Mouse (Mus musculus) neural tube, embryonic 11.5 days (tissue): ENCODE results near the gene Cracr2a. TPM values are rescaled to one million over a fixed set of nuclear protein-coding genes. Genes with fewer than 3 reads are reported as not detected.

ENCODE experiments used
- ATAC-seq: fragments of 200-750 bp; cut with Nextera tagmentation; 2 replicates; pipeline ENCODE4 v1.8.0; 2017; ENCODE audit warnings: moderate number of reproducible peaks, mild to moderate bottlenecking, moderate TSS enrichment, moderate library complexity; ENCODE audit not compliant: insufficient read depth, low FRiP score, low TSS enrichment
- DNase-seq: peaks from one replicate; pipeline ENCODE4 v3.0.0-alpha.2; 2015; ENCODE audit warnings: low spot score
- H3K27ac ChIP-seq: fragments of 300-500 bp; sonication (generic); 2 replicates; pipeline ENCODE4 v1.5.1; 2014; ENCODE audit warnings: low read depth, mild to moderate bottlenecking, low read length
- H3K27me3 ChIP-seq: fragments of 300-500 bp; sonication (generic); 2 replicates; pipeline ENCODE4 v1.6.1; 2014; ENCODE audit warnings: mild to moderate bottlenecking, low read length, mixed read lengths; ENCODE audit not compliant: control insufficient read depth, insufficient read depth
- H3K36me3 ChIP-seq: fragments of 300-500 bp; sonication (generic); 2 replicates; pipeline ENCODE4 v1.6.1; 2014; ENCODE audit warnings: mild to moderate bottlenecking, low read length, moderate library complexity, mixed read lengths; ENCODE audit not compliant: control insufficient read depth, insufficient read depth
- H3K4me1 ChIP-seq: fragments of 300-500 bp; sonication (generic); 2 replicates; pipeline ENCODE4 v1.6.1; 2014; ENCODE audit warnings: low read length, mixed read lengths; ENCODE audit not compliant: control insufficient read depth, insufficient read depth
- H3K4me2 ChIP-seq: fragments of 300-500 bp; sonication (generic); 2 replicates; pipeline ENCODE4 v1.6.1; 2014; ENCODE audit warnings: low read depth, mild to moderate bottlenecking, moderate library complexity
- H3K4me3 ChIP-seq: fragments of 300-500 bp; sonication (generic); 2 replicates; pipeline ENCODE4 v1.5.1; 2014; ENCODE audit warnings: low read depth, low read length
- H3K9ac ChIP-seq: fragments of 300-500 bp; sonication (generic); 2 replicates; pipeline ENCODE4 v1.6.1; 2014; ENCODE audit warnings: mild to moderate bottlenecking, low read length
- H3K9me3 ChIP-seq: fragments of 300-500 bp; sonication (generic); 2 replicates; pipeline ENCODE4 v1.6.1; 2016; ENCODE audit warnings: low read length; ENCODE audit not compliant: control insufficient read depth
- WGBS: fragments of 180-500 bp; shearing (Covaris S2); extraction: QIAGEN DNeasy Blood & Tissue Kit; methylation state at CpG from one replicate; pipeline ENCODE4 v1.1.7; 2014; 5-methylcytosine and 5-hydroxymethylcytosine counted together
- polyA plus RNA-seq: library from polyadenylated mRNA; unstranded; fragments of >200 nt; fragmentation: Nextera tagmentation; extraction: Ambion mirVana; gene quantifications from 2 replicates; pipeline ENCODE4 v1.2.1, GENCODE M21; 2014

The Cracr2a gene
- polyA plus RNA-seq, 1 experiment from 2014 or later: 0.66 TPM

DNA sequence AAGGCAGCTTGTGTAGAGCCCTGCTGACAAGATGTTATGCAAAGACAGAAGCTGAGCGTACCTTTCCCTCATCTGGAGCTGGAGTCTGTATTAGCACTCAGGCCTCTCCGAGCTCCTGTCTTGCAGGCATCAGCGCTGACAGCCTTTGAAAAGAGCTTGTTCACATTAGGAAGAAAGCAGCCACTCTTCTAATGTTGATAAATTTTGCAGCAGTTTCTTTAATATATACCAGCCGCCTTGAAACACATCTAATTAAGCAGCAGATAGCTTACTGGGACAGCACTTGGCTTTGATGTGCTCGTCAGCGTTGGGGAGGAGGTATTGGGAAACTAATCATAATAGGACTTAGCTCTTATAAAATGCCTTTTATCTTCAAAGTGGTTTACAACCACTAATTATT is 38.1 kb downstream of the Cracr2a start:
- Histone ChIP-seq H3K4me1 (no peaks in the 10 kb centered on the region), H3K27me3 (no peaks in the 10 kb centered on the region), H3K4me2 (no peak overlapping the region), H3K36me3 (no peaks in the 10 kb centered on the region), H3K9ac (no peak overlapping the region), H3K9me3 (no peaks in the 10 kb centered on the region), H3K27ac (no peak overlapping the region), H3K4me3 (no peak overlapping the region)
- 46% methylated on average over 6 of the region's 6 CpGs for WGBS
- ATAC-seq (no peak), DNase-seq (no peak)

DNA sequence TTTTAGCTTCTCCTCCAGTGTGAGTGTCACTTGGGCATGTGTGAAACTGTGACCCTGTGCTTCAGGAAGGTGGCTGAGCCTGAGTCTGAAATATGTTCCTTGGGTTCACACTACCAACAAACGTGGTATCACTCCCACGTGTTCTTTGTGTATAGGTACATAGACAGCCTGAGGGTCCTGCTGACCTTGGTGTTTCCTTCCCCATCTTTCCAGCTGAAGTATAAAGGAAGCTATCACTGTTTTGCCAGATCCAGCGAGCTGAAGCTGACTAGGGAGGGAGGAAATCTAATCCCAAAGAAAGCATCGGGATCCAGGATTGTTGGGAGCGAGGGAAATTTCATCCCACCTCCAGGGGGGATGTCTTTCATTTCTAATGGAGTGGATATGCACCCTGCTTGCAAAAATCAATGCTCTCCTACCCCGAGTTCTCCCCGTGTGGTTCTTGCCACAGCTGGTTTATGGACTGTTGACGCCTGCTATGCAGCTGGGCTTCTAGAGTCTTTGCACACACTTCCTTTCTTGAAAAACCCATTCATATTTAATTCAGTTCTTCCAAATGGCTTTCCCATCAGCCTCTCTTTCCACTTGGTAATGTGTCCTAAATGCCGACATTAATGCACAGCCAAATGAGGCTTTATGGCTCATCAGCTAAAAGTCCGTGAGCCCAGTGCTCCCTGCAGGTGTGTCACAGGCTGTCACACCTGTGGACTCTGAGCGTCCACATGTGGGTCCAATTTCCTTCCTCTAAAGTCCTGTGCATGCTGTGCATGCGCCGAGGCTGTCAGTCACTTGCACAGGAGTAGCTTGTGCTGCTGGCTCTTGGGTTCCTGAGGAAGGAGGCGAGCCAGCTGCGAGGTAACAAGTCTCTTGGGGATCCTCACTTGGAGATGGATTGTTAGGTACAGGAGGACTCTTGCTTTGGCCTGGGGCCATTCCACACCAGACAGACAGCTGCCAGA is 44.2 kb downstream of the Cracr2a start:
- H3K27ac ChIP-seq: no peak overlapping the region
- no peaks in the 10 kb centered on the region for H3K36me3 ChIP-seq
- no peaks in the 10 kb centered on the region for H3K9me3 ChIP-seq
- ATAC-seq (no peak), DNase-seq (no peak)
- H3K9ac ChIP-seq: no peak overlapping the region
- no peak overlapping the region for H3K4me3 ChIP-seq
- WGBS: 63% methylated on average over 15 of the region's 15 CpGs
- no peaks in the 10 kb centered on the region for H3K27me3 ChIP-seq
- no peak overlapping the region for H3K4me2 ChIP-seq
- no peaks in the 10 kb centered on the region for H3K4me1 ChIP-seq

- H3K27me3 ChIP-seq: no peaks in the 10 kb centered on the region
- H3K9me3 ChIP-seq: no peaks in the 10 kb centered on the region
- no peak for ATAC-seq
- no peak overlapping the region for H3K27ac ChIP-seq
- no peak overlapping the region for H3K9ac ChIP-seq
- H3K4me3 ChIP-seq: no peak overlapping the region
- no peak for DNase-seq
- 0 out of 2 replicates have a peak, but pooled peaks cover 3% of the 10 kb centered on the region for H3K4me1 ChIP-seq
- no peak overlapping the region for H3K4me2 ChIP-seq
- no peaks in the 10 kb centered on the region for H3K36me3 ChIP-seq
These were observed 48.5 kb downstream of the Cracr2a start for GRCm38 (mm10) chr6:127609673-127610072.

GRCm38 (mm10) chr6:127611216-127611615 is 50.1 kb downstream of the Cracr2a start:
- Histone ChIP-seq H3K27ac (no peak overlapping the region), H3K9me3 (no peaks in the 10 kb centered on the region), H3K36me3 (no peaks in the 10 kb centered on the region), H3K27me3 (no peaks in the 10 kb centered on the region), H3K4me2 (no peak overlapping the region), H3K9ac (no peak overlapping the region), H3K4me3 (no peak overlapping the region), H3K4me1 (0 out of 2 replicates have a peak, but pooled peaks cover 3% of the 10 kb centered on the region)
- no peak for ATAC-seq
- 85% methylated on average over 12 of the region's 12 CpGs for WGBS
- no peak for DNase-seq

DNA sequence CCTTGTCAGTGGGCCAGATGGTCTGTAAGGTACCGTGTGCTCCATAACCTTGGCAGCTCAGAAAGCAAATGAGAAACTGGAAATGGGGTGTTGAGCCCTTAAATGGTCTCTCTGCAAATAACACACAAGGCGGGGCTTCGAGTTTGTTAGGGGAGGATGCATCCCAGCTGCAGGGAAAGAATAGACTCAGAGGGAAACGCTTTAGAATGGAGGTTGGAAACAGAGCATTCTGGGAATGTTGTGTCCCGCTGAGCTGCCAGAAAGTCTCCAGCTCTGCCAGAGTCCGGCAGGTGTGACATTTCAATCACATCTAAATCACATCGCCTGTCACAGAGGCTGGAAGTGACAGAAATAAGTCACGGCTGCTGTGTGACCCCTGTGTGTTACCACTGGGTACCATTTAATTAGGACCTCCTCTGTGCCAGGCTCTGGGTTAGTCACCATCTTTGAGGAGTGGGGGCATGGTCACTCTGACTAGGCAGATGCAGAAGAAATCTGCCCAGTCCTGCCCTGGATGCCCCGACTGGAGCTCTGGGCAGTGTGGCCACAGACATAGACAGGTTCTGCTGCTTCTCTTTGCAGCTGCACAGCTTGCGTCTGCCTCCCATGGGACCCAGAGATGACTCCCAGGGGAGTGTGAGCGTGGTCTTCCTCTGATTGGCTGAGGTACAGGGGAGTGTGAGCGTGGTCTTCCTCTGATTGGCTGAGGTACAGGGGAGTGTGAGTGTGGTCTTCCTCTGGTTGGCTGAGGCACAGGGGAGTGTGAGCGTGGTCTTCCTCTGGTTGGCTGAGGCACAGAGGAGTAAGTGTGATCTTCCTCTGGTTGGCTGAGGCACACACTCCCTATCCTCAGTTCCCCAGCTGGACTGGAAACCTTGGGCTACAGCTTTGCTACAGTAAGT is 53.2 kb downstream of the Cracr2a start:
- Histone ChIP-seq H3K27me3 (no peaks in the 10 kb centered on the region), H3K36me3 (no peaks in the 10 kb centered on the region), H3K9ac (no peak overlapping the region), H3K9me3 (no peaks in the 10 kb centered on the region), H3K27ac (no peak overlapping the region), H3K4me1 (0 out of 2 replicates have a peak, but pooled peaks cover 3% of the 10 kb centered on the region), H3K4me2 (no peak overlapping the region), H3K4me3 (no peak overlapping the region)
- ATAC-seq: peak; percentile 68
- DNase-seq: no peak
- WGBS: 50% methylated on average over 13 of the region's 13 CpGs

GRCm38 (mm10) chr6:127616623-127617022 is 55.5 kb downstream of the Cracr2a start:
- DNase-seq (no peak), ATAC-seq (no peak)
- no peak overlapping the region for H3K4me2 ChIP-seq
- WGBS: 94% methylated on average over 1 of the region's 1 CpGs
- 0 out of 2 replicates have a peak, but pooled peaks cover 3% of the 10 kb centered on the region for H3K4me1 ChIP-seq
- H3K9ac ChIP-seq: no peak overlapping the region
- no peak overlapping the region for H3K27ac ChIP-seq
- no peaks in the 10 kb centered on the region for H3K9me3 ChIP-seq
- H3K36me3 ChIP-seq: no peaks in the 10 kb centered on the region
- no peaks in the 10 kb centered on the region for H3K27me3 ChIP-seq
- H3K4me3 ChIP-seq: no peak overlapping the region

- Histone ChIP-seq H3K27me3 (no peaks in the 10 kb centered on the region), H3K4me3 (no peak overlapping the region), H3K9me3 (no peaks in the 10 kb centered on the region), H3K36me3 (no peaks in the 10 kb centered on the region), H3K4me2 (no peak overlapping the region), H3K4me1 (0 out of 2 replicates have a peak, but pooled peaks cover 3% of the 10 kb centered on the region), H3K27ac (no peak overlapping the region), H3K9ac (no peak overlapping the region)
- peak; percentile 52 for DNase-seq
- no peak for ATAC-seq
- 42% methylated on average over 10 of the region's 10 CpGs for WGBS
These were observed 56.3 kb downstream of the Cracr2a start for GRCm38 (mm10) chr6:127617258-127618025.

DNA sequence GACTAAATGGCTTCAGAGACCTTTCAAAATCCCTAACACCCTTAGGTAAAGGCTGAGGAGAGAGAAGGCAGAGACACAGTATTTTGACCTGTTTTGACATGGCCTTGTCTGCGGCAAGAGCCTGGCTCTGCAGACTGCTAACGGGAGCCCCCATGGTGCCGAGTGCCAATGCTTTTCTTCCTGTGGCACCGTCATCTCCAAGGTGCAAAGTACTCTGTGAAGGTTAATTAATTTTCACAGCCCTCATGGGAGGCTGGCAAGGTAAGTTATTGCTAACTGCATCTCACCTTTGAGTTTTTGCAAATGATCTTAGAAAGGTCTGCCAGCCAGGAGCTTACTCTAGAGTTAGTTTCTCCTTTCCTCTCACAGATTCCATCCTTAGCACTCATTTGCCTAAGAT is 57.5 kb downstream of the Cracr2a start:
- no peak overlapping the region for H3K4me2 ChIP-seq
- H3K27ac ChIP-seq: no peak overlapping the region
- no peak overlapping the region for H3K4me3 ChIP-seq
- ATAC-seq (no peak), DNase-seq (no peak)
- H3K9me3 ChIP-seq: no peaks in the 10 kb centered on the region
- WGBS: 76% methylated on average over 4 of the region's 4 CpGs
- no peaks in the 10 kb centered on the region for H3K36me3 ChIP-seq
- 0 out of 2 replicates have a peak, but pooled peaks cover 3% of the 10 kb centered on the region for H3K4me1 ChIP-seq
- H3K27me3 ChIP-seq: no peaks in the 10 kb centered on the region
- no peak overlapping the region for H3K9ac ChIP-seq
